Mouse (Mus musculus) heart, adult 2 months (tissue): ENCODE data around the gene Xylt2.

ENCODE experiments used
- CTCF ChIP-seq: fragments of 200-600 bp; IDR thresholded peaks from 2 replicates; pipeline ENCODE4 v1.8.1; 2022; ENCODE audit warnings: antibody characterized with exemption, mild to moderate bottlenecking, moderate library complexity
- EP300 ChIP-seq: fragments of 200-500 bp; IDR thresholded peaks from 2 replicates; pipeline ENCODE4 v1.6.1; 2011; ENCODE audit warnings: low read depth, low read length, control low read depth; ENCODE audit not compliant: insufficient read depth

- no peak for TF ChIP-seq EP300
- TF ChIP-seq CTCF = no peak
Measured at GRCm38 (mm10) chr11:94682427-94682826, 5.1 kb upstream of the Xylt2 start.
